Mouse (Mus musculus) erythroblast, embryonic 14.5 days (primary cell): ENCODE measurements around the gene Il10rb.

Experiments used
- GATA1 ChIP-seq: IDR thresholded peaks from 2 replicates; pipeline ENCODE4 v1.6.1; 2012; ENCODE audit warnings: low read length, inconsistent platforms, mixed read lengths
- TAL1 ChIP-seq: IDR thresholded peaks from 3 replicates; pipeline ENCODE4 v1.6.1; 2012; ENCODE audit warnings: low read length, inconsistent platforms, mixed read lengths

GRCm38 (mm10) chr16:91418531-91418930 is 12.6 kb downstream of the Il10rb start:
- TF ChIP-seq TAL1 (no peak), GATA1 (no peak)
